Mouse (Mus musculus) spleen, adult 18-20 months (tissue): ENCODE results near the gene Purb.

Experiments used
- DNase-seq, 2 experiments: peaks; one replicate each; pipeline ENCODE4 v3.0.0; 2022; ENCODE audit warnings: mixed read lengths in 2 of 2

Gene Purb

DNA sequence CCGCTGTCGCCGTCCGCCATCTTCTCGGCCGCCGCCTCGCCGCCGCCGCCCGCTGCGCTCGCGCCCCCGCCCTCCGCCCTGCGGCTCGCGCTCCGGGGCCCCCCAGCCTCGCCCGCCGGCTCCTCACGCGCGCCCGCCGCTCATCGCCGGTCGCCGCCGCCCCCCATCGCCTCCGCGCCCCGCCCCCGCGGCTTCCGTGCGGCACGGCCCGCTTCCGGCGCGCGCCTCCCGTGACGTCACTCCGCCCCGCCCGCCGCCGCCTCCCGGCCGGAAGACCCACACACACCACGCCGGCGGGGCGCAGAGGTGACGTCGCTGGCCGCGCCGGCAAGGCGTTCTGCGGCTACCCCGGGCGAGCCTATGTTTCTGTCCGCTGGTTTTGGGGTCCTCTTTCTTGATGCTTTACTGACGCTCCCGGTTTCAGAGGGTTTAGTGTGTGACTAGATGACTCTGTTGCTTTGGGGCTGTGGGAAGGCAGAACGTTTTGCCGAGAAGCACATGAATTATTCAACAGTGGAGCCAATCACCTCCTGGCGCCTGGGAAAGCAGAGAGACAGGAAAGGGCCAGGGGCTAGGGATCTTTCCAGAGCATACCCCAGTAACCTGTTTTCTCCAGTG lies at the start of gene Purb:
Gene Purb (minus strand): TSS at position 51 of the 618 bp plus-strand sequence.
- peak; percentile 86 to 95 for DNase-seq

- DNase-seq: no peak
Measured at GRCm38 (mm10) chr11:6525241-6525640, 49.5 kb upstream of the Purb start.

GRCm38 (mm10) chr11:6524880-6525238 lies 49.1 kb upstream of the Purb start:
- DNase-seq: no peak

- no peak for DNase-seq
Measured at GRCm38 (mm10) chr11:6524165-6524879, 48.6 kb upstream of the Purb start.

GRCm38 (mm10) chr11:6523662-6524088 lies 48.0 kb upstream of the Purb start:
- no peak for DNase-seq

GRCm38 (mm10) chr11:6522782-6523525 lies 47.2 kb upstream of the Purb start:
- peak; percentile 41 to 42 for DNase-seq

- peak; percentile 72 to 73 for DNase-seq
Measured at GRCm38 (mm10) chr11:6520507-6521173, 44.9 kb upstream of the Purb start, which contains the start of gene Myo1g. Myo1g (minus strand) TSS chr11:6520965.

GRCm38 (mm10) chr11:6519491-6520033 lies 43.8 kb upstream of the Purb start:
- peak; percentile 52 to 55 for DNase-seq

- no peak for DNase-seq
Measured at GRCm38 (mm10) chr11:6514837-6515236, 39.1 kb upstream of the Purb start.

GRCm38 (mm10) chr11:6508269-6508876 lies 32.7 kb upstream of the Purb start:
- no peak for DNase-seq

DNA sequence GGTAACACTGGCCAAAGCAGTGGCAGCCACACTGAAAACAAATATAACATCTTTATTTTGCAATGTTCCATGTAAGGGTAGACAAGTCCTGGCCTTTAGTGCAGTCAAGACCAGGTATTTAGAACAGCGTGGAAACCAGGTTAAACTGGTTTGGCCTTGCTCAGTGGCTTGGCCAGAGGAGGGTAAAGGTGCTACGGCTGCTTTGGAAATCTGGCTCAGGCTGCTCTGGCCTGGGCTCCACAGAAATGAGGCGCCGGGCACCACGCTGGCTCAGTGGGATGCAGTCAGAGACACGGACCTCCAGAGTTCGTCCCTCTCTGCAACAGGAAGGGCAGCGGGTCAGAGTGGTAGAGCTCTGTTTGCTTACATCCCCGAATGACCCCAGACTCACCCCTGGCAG lies 30.8 kb upstream of the Purb start:
- DNase-seq: no peak

DNA sequence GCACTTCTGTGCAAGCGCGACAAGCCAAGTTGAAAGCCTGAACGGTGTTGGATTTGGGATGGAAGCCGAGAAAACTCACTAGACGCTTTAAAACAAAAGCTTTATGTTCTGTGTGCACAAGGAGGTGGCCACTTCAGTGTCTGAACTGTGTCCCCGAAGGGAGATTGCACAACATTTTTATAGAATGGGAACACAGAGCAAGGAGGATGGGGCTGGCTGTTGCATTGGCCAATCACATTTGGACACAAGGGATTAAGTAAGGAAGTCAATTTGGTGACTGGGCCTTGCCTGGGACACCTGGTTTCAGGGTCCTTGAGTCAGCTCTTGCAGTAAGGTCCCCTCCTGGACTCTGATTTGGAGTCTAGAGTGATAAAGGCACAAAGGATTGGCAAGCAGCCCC lies 29.0 kb upstream of the Purb start:
- DNase-seq: no peak

GRCm38 (mm10) chr11:6504226-6504625 lies 28.5 kb upstream of the Purb start:
- no peak for DNase-seq

- no peak for DNase-seq
Measured at GRCm38 (mm10) chr11:6502506-6502905, 26.8 kb upstream of the Purb start.

DNA sequence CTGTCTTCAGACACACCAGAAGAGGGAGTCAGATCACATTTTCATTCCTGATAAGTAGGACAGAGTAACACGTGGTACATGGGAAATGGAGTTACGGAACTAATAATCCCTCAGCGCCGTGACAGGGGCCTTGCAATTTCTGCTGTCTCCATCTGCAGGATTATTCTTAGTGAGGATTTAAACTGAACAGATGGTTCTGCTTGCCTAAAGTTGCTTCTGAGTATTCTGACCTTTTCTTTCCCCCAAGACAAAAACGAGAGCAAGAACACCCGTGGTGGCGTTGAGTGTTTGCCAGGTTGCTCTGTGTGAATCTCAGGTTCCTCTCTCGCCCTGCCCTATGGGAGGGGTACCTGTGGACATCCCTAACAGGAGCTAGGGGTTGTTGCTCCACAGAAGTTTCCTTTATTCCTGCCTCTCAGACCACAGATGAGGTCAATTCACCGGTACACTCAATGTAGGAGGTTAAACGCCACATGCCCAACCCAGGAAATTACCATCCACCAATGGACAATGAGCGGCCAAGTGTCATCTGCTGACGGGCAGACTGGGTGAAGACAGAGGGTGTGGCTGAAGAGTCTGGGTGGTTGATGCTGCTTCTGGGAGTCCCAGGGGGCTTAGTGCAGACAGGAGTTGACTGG lies 21.7 kb upstream of the Purb start:
- DNase-seq: peak; percentile 37 to 51

DNA sequence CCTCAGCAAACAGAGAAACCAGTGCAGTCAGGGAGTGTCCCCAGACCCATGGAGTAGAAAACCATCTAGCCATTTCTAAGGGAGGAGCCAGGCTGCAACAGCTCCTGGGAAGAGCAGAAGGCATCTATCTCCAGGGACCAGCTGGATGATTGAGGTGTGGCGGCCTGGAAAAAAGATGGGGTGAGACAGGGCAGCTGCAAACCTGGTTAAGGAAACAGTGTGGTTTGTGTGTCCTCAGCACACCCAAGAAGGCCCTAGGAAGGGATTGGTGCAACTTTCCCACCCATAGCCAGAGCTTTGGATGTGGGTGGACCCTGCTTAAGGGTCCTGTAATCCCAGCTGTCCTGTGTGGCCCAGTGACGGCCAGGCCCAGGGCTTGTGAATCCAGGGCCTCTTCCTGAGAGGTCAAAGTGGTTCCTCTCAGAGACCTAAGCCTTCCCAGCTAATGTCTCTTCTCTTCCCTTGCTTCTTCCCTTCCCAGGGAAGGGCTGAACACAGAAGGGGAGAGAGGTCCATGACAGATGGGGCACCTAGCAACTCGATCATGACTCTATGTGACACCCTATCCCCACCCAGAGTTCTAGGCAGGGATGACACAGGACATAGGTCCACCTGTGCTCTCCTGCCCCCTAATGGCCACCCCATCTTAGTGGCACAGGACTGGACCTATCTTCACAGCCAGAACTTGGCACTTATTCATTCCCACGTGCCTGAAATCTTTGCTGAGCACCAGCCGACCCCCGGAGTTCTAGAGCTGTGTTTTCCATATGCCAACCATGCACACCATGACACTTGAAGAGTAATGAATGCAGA lies 14.2 kb upstream of the Purb start:
- DNase-seq: peak; percentile 36 to 62

DNA sequence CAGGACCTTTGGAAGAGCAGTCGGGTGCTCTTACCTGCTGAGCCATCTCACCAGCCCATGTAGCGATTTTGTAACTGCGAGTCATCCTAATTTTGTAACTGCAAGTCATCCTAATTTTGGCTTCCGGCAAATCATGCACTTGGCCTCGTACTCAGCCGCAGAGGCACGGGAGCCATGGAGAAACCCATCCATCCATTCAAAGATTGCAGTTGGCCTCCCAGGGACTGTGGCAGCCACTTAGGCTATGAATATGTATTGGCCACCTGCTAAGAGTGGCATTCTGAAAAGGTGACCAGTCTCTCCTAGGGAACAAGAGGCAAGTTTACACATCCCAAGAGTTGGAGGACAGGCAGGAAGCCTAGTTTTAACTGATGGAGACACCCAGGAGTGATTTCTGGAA lies 13.5 kb upstream of the Purb start:
- DNase-seq: no peak

GRCm38 (mm10) chr11:6488041-6488684 lies 12.4 kb upstream of the Purb start:
- no peak for DNase-seq

GRCm38 (mm10) chr11:6487496-6487895 lies 11.8 kb upstream of the Purb start:
- DNase-seq: no peak

DNA sequence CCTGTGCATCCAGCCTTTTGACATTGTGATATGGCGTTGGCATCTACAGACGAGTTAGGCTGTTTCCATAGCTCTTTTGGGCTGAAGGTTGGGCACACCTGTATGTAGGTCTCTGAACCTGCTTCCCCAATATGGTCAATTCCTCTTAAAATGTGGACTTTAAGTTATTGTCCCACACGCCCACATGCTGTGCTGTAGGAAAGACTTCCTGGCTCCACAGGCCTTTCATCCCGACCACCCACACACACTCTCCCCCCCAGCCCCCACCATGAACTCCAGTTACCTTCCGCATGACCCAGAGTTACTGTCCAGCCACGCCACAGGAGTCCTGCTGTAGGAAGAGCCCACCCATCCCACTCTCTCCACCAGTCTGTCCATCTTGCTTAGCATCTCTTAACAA lies 11.2 kb upstream of the Purb start:
- DNase-seq: no peak
